Mouse (Mus musculus) neural tube, embryonic 11.5 days (tissue): Measurements from ENCODE around the gene Tnfrsf18. TPM values are rescaled to one million over a fixed set of nuclear protein-coding genes. Genes with fewer than 3 reads are reported as not detected.

Source experiments
- ATAC-seq: fragments of 200-750 bp; cut with Nextera tagmentation; 2 replicates; pipeline ENCODE4 v1.8.0; 2017; ENCODE audit warnings: moderate number of reproducible peaks, mild to moderate bottlenecking, moderate TSS enrichment, moderate library complexity; ENCODE audit not compliant: insufficient read depth, low FRiP score, low TSS enrichment
- DNase-seq: peaks from one replicate; pipeline ENCODE4 v3.0.0-alpha.2; 2015; ENCODE audit warnings: low spot score
- H3K27ac ChIP-seq: fragments of 300-500 bp; sonication (generic); 2 replicates; pipeline ENCODE4 v1.5.1; 2014; ENCODE audit warnings: low read depth, mild to moderate bottlenecking, low read length
- H3K27me3 ChIP-seq: fragments of 300-500 bp; sonication (generic); 2 replicates; pipeline ENCODE4 v1.6.1; 2014; ENCODE audit warnings: mild to moderate bottlenecking, low read length, mixed read lengths; ENCODE audit not compliant: control insufficient read depth, insufficient read depth
- H3K36me3 ChIP-seq: fragments of 300-500 bp; sonication (generic); 2 replicates; pipeline ENCODE4 v1.6.1; 2014; ENCODE audit warnings: mild to moderate bottlenecking, low read length, moderate library complexity, mixed read lengths; ENCODE audit not compliant: control insufficient read depth, insufficient read depth
- H3K4me1 ChIP-seq: fragments of 300-500 bp; sonication (generic); 2 replicates; pipeline ENCODE4 v1.6.1; 2014; ENCODE audit warnings: low read length, mixed read lengths; ENCODE audit not compliant: control insufficient read depth, insufficient read depth
- H3K4me2 ChIP-seq: fragments of 300-500 bp; sonication (generic); 2 replicates; pipeline ENCODE4 v1.6.1; 2014; ENCODE audit warnings: low read depth, mild to moderate bottlenecking, moderate library complexity
- H3K4me3 ChIP-seq: fragments of 300-500 bp; sonication (generic); 2 replicates; pipeline ENCODE4 v1.5.1; 2014; ENCODE audit warnings: low read depth, low read length
- H3K9ac ChIP-seq: fragments of 300-500 bp; sonication (generic); 2 replicates; pipeline ENCODE4 v1.6.1; 2014; ENCODE audit warnings: mild to moderate bottlenecking, low read length
- H3K9me3 ChIP-seq: fragments of 300-500 bp; sonication (generic); 2 replicates; pipeline ENCODE4 v1.6.1; 2016; ENCODE audit warnings: low read length; ENCODE audit not compliant: control insufficient read depth
- WGBS: fragments of 180-500 bp; shearing (Covaris S2); extraction: QIAGEN DNeasy Blood & Tissue Kit; methylation state at CpG from one replicate; pipeline ENCODE4 v1.1.7; 2014; 5-methylcytosine and 5-hydroxymethylcytosine counted together
- polyA plus RNA-seq: library from polyadenylated mRNA; unstranded; fragments of >200 nt; fragmentation: Nextera tagmentation; extraction: Ambion mirVana; gene quantifications from 2 replicates; pipeline ENCODE4 v1.2.1, GENCODE M21; 2014

Gene Tnfrsf18
- polyA plus RNA-seq, 1 experiment from 2014 or later = 0.62 TPM

DNA sequence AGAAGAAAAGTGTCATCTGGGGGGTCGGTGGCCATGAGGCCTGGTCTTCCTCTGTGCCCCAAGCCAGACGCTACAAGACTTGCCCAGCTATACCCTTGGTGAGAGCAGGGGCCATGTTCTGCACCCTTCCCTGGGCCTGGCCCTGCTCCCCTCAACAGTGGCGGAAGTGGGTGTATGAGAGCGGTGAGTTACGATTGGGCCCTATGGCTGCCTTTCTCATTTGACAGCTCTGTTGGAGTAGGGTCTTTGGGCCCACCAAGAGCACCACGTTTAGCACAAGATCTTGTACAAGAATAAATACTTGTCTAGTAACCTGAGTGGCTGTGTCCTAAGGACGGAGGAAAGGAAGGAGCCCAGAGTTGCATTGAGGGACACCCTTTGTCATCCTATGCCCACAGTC lies 2.6 kb downstream of the Tnfrsf18 start:
- no peak overlapping the region for H3K9ac ChIP-seq
- no peak overlapping the region for H3K4me3 ChIP-seq
- peaks cover 4% of the 10 kb centered on the region; the same call in 1 of the 2 replicates for H3K36me3 ChIP-seq
- no peaks in the 10 kb centered on the region for H3K9me3 ChIP-seq
- 91% methylated on average over 7 of the region's 7 CpGs for WGBS
- no peak for DNase-seq
- H3K27me3 ChIP-seq = no peaks in the 10 kb centered on the region
- H3K27ac ChIP-seq = no peak overlapping the region
- no peak for ATAC-seq
- H3K4me2 ChIP-seq = no peak overlapping the region
- peaks cover 14% of the 10 kb centered on the region; the same call in 1 of the 2 replicates for H3K4me1 ChIP-seq

DNA sequence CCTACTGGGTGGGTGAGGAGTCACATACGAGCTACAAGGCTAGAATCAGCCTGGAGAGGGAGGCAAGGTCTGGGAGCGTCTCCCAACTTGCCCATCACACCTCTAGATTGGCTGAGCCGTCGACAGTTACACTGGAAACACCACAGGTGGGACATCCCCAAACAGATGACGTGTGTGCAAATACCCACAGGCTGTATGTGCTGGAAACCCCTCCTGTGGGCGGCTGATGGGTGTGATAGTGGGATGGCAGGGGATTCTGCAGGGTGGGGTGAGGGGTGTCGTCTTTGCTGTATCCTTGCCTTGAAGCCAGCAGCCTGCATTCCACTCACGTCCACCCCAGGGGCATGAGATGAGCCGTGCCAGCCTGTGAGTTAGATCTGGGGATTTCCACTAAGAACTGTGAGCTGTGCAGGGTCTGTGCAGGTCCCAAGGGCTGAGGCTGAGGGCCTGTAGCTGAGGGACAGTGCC lies 4.7 kb downstream of the Tnfrsf18 start:
- Histone ChIP-seq H3K9me3 (no peaks in the 10 kb centered on the region), H3K9ac (peak overlapping the region; percentile 54), H3K4me3 (peak overlapping the region; percentile 43), H3K27ac (no peak overlapping the region), H3K4me2 (peak overlapping the region; percentile 58), H3K36me3 (peaks cover 4% of the 10 kb centered on the region; the same call in 1 of the 2 replicates), H3K4me1 (peaks cover 17% of the 10 kb centered on the region; the same call in 1 of the 2 replicates), H3K27me3 (peaks cover 16% of the 10 kb centered on the region)
- no peak for DNase-seq
- WGBS = 70% methylated on average over 9 of the region's 9 CpGs
- no peak for ATAC-seq

DNA sequence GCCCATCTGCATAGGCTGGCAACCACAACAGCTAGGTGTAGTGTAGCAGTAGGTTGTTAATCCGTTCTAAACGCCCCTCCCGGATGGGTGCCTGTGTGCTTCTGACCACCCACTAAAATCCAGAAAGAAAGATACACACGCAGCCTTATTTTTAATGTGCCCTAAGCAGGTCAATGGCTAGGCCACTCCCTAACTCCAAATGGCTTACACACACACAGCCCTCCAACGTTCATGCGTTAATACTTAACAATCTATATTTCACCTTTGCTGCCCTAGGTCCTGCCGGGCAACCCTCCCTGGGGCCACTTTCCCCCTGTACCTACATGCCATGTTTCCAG lies 5.3 kb downstream of the Tnfrsf18 start:
- H3K9me3 ChIP-seq = no peaks in the 10 kb centered on the region
- no peak overlapping the region for H3K27ac ChIP-seq
- 9% methylated on average over 7 of the region's 7 CpGs for WGBS
- peak overlapping the region; percentile 43 for H3K4me3 ChIP-seq
- H3K27me3 ChIP-seq = peaks cover 21% of the 10 kb centered on the region
- H3K9ac ChIP-seq = peak overlapping the region; percentile 54
- H3K4me2 ChIP-seq = peak overlapping the region; percentile 58
- H3K36me3 ChIP-seq = peaks cover 4% of the 10 kb centered on the region; the same call in 1 of the 2 replicates
- DNase-seq (no peak), ATAC-seq (0 out of 2 replicates have a peak, but pooled peaks have one; percentile 10)
- H3K4me1 ChIP-seq = peaks cover 17% of the 10 kb centered on the region; the same call in 1 of the 2 replicates

DNA sequence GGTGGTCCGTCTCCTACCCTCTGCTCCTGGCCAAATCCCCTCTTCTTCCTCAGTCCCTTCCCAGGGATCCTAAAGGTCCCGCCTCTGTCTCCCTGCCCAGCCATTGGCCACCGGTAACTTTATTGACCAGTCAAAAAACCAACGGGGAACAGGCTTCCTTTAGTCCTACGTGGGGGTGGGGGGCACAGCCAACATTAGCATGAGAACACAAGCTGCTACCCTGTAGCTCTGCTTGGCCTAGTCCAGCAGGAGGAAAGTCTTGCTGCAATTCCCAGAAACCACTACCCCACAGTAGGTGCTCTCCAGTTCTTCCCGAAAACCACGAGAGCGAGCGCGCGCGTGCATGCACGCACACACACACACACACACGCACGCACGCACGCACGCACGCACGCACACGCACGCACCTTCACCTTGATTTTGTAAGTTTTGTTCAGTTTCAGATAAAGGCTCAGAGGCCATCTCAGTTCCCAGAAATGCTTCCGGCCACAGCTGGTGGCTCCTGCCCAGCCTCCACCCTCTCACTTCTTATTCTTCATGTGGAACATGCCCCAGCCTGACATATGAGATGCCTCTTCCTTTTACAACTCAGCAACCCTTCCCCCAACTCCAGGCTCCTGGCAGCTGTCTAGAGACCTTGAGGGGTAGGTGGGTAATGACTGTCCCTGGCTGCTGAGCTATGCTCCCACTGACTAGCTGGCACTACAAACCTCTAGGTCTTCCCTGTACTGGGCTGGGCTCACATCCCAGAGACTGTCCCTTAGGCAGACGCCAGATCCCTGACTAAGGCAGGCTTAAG lies 5.8 kb downstream of the Tnfrsf18 start:
- H3K4me3 ChIP-seq = peak overlapping the region; percentile 43
- peaks cover 22% of the 10 kb centered on the region for H3K27me3 ChIP-seq
- peak overlapping the region; percentile 58 for H3K4me2 ChIP-seq
- DNase-seq (peak; percentile 86), ATAC-seq (peak; percentile 89)
- H3K9me3 ChIP-seq = no peaks in the 10 kb centered on the region
- H3K27ac ChIP-seq = peak overlapping the region; percentile 79
- peaks cover 4% of the 10 kb centered on the region; the same call in 1 of the 2 replicates for H3K36me3 ChIP-seq
- peaks cover 17% of the 10 kb centered on the region; the same call in 1 of the 2 replicates for H3K4me1 ChIP-seq
- H3K9ac ChIP-seq = peak overlapping the region; percentile 54
- 1% methylated on average over 24 of the region's 24 CpGs for WGBS

DNA sequence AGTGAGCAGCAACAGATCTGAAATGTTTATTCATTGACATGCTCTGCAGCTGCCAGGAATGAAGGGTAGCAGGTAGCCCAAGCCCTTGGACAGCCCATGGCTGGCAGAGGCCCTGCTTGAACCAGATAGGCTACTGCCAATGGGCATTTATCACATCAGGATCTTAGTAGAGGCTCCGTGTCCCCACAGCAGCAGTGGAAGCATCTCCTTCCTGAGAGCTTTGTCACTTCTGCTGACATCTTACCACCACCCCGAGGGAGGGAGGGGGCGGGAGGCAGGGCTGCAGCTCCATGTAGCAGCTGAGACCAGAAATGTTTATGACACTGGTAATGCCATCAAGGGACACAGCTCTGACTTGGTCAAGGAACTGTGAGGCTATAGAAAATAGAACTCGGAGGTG lies 6.9 kb downstream of the Tnfrsf18 start:
- ATAC-seq = no peak
- H3K4me2 ChIP-seq = no peak overlapping the region

DNA sequence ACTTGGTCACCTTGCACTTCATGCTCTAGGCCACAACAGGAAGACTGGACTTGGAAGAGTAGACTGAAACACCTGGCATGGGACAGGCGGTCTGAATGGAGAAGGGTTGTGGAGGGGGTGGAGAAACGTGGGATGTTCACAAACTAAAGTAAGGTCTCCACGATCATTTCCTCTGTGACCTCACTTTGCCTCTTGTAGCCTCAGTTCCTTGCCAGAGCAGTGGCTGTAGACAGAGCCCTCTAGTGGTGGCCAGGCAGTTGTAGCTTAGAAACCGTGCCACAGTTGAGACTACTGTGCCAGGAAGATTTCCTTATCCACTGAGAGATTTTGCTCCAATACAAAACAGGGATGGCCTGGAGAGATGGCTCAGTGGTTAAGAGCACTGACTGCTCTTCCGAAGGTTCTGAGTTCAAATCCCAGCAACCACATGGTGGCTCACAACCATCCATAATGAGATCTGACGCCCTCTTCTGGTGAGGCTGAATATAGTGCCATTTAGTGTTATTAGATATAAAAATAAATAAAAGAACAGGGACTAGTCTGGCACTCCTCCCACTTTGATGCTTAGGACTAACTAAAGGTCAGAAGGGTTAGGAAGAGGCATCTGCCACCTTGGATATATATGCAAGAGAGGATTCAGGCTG lies 7.6 kb downstream of the Tnfrsf18 start:
- 45% methylated on average over 6 of the region's 6 CpGs for WGBS
- DNase-seq = peak; percentile 58
- ATAC-seq = no peak

More for the DNA sequence above, 6.9 kb downstream of the Tnfrsf18 start:
- Histone ChIP-seq H3K27ac (no peak overlapping the region), H3K36me3 (peaks cover 4% of the 10 kb centered on the region; the same call in 1 of the 2 replicates), H3K9ac (no peak overlapping the region), H3K9me3 (no peaks in the 10 kb centered on the region), H3K4me3 (no peak overlapping the region), H3K27me3 (peaks cover 22% of the 10 kb centered on the region), H3K4me1 (peaks cover 17% of the 10 kb centered on the region; the same call in 1 of the 2 replicates)
- 81% methylated on average over 4 of the region's 4 CpGs for WGBS
- DNase-seq = no peak

DNA sequence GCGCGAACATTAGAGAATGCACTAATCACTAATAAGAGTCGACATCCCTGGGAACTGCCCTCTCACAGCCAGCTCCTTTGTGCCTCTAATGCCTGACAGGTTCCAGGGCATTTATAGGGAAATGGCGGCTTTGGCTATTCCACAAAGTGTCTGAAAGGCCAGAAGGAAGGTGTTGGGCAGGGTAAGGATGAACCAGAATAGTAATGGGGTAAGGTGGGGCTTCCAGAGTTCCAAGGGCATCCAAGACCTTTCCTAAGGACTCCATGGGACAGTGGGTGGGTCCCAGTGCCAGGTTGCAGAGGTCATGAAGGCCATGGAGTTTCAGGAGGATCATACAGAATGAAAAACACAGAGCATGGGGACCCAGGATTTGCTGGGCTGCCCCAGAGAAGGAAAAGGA lies 8.3 kb downstream of the Tnfrsf18 start:
- H3K9ac ChIP-seq = no peak overlapping the region

More for the DNA sequence above, 7.6 kb downstream of the Tnfrsf18 start:
- no peak overlapping the region for H3K4me3 ChIP-seq
- peaks cover 22% of the 10 kb centered on the region for H3K27me3 ChIP-seq
- peaks cover 17% of the 10 kb centered on the region; the same call in 1 of the 2 replicates for H3K4me1 ChIP-seq
- H3K27ac ChIP-seq = no peak overlapping the region
- no peak overlapping the region for H3K4me2 ChIP-seq
- H3K9me3 ChIP-seq = no peaks in the 10 kb centered on the region
- no peaks in the 10 kb centered on the region for H3K36me3 ChIP-seq
- H3K9ac ChIP-seq = no peak overlapping the region

DNA sequence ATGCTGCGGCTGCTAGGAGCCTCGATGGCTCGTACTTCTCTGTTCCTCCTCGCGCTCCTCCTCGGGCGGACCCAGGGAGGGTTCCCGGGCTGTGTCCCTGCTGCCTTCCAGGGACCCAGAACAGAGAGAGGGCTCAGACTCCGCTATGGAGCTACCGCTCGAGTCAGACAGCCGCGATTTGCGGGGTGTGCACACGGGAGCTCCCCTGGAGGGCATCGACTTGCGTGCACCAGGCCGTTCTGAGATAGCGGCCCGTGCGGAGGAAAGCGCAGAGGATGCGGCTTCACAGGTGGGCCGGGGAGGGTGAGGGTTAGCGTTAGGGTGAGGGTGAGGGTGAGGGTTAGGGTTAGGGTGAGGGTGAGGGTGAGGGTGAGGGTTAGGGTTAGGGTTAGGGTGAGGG lies 8.9 kb downstream of the Tnfrsf18 start:
- no peak for DNase-seq
- Histone ChIP-seq H3K27ac (no peak overlapping the region), H3K4me1 (peaks cover 17% of the 10 kb centered on the region; the same call in 1 of the 2 replicates), H3K27me3 (peaks cover 22% of the 10 kb centered on the region), H3K9ac (peak overlapping the region; percentile 39), H3K4me3 (peak overlapping the region; percentile 12), H3K4me2 (peak overlapping the region; percentile 32), H3K36me3 (no peaks in the 10 kb centered on the region), H3K9me3 (no peaks in the 10 kb centered on the region)
- 5% methylated on average over 25 of the region's 25 CpGs for WGBS
- no peak for ATAC-seq

More for the DNA sequence above, 8.3 kb downstream of the Tnfrsf18 start:
- 51% methylated on average over 4 of the region's 4 CpGs for WGBS
- no peak overlapping the region for H3K27ac ChIP-seq
- no peaks in the 10 kb centered on the region for H3K36me3 ChIP-seq
- no peaks in the 10 kb centered on the region for H3K9me3 ChIP-seq
- H3K4me2 ChIP-seq = no peak overlapping the region
- no peak for DNase-seq
- peaks cover 22% of the 10 kb centered on the region for H3K27me3 ChIP-seq
- peaks cover 17% of the 10 kb centered on the region; the same call in 1 of the 2 replicates for H3K4me1 ChIP-seq
- ATAC-seq = no peak
- H3K4me3 ChIP-seq = no peak overlapping the region
